Mouse (Mus musculus): ENCODE data around the gene Rnf169.

GRCm38 (mm10) chr7:99980132-99980591 is at the start of gene Rnf169:
- 0 out of 2 replicates have a peak, but pooled peaks have one; percentile 4 for TF ChIP-seq CTCF (IDR thresholded peaks at IDR 0.05; ENCODE audit: low read depth)
- TF ChIP-seq EP300 (IDR thresholded peaks at IDR 0.05; ENCODE audit: low read depth): no peak
